Mouse (Mus musculus) Patski (cell line): ENCODE data around the gene Cela1. TPM values are rescaled to one million over a fixed set of nuclear protein-coding genes. Genes with fewer than 3 reads are reported as not detected.

ENCODE experiments used
- ATAC-seq: fragments of 100-300 bp; one replicate; pipeline ENCODE4 v1.8.0; 2021
- CTCF ChIA-PET: fragments of 350-600 bp; sonication (Branson Sonifier 250); formaldehyde crosslinking; loops from one replicate; lab custom pipeline; 2022; ENCODE audit warnings: inconsistent platforms; lab: Charles Lee
- POLR2A ChIA-PET: fragments of 350-600 bp; sonication (Branson Sonifier 250); formaldehyde crosslinking; loops from one replicate; lab custom pipeline; 2022; ENCODE audit warnings: antibody characterized with exemption, inconsistent platforms; lab: Charles Lee
- DNase-seq: peaks from one replicate; pipeline ENCODE4 v3.0.0-alpha.2; 2011; ENCODE audit warnings: low read depth, low spot score
- H3K27me3 ChIP-seq: fragments of 371-371 bp; one replicate; pipeline ENCODE4 v1.5.1; 2021
- CTCF ChIP-seq: fragments of 100-300 bp; IDR thresholded peaks from one replicate; pipeline ENCODE4 v1.5.1; 2021
- in situ Hi-C: fragments of 300-500 bp; cut with MboI; formaldehyde crosslinking; loops from 3 replicates; pipeline ENCODE4 v1.11.1; 2018; ENCODE audit warnings: low pct_unique_long_range_greater_than_20kb, mixed read lengths
- polyA plus RNA-seq: library from polyadenylated mRNA; unstranded; gene quantifications from one replicate; pipeline ENCODE4 v1.2.3, GENCODE M21; 2021

Cela1 gene
- polyA plus RNA-seq, 1 experiment from 2014 or later, result 4.1 TPM

DNA sequence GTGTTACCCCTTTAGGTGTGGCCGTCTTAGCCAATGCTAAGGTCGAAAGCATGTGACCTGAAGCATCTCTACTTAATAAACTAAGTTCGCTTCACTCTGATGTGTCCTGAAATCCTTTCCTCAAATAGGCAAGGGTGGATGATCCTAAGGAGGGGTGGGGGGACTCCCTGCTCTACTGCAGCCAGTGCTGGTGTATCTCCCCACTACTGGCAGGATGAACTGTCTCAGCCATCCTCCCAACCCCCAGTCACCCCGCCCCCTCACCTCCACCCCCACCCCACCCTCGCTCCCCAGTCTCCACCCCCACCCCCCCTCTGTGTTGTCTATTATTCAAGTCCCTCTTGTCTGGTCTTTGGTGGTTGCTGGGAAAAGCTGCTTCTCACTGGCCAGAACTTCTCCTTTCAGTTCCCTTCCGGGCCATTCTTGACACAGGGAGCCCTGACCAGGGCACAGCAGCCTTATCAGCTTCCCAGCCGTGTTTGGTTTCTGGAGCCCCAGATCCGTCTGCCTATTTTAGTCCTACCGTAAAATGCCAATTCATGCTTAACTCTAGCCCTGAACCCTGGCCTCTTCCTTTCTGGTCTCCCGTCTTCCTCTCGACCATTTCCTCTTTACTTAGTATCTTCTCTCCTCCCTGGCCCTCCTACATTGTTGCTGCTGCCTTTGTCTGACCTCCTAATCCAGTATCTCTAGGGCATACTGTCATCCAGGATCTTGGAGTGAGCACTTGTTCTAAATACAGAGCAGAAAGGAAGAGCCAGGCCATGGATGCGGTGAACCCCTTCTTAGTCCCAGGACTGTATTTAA lies 13.9 kb downstream of the Cela1 start:
- DNase-seq, result no peak
- no peak for TF ChIP-seq CTCF

DNA sequence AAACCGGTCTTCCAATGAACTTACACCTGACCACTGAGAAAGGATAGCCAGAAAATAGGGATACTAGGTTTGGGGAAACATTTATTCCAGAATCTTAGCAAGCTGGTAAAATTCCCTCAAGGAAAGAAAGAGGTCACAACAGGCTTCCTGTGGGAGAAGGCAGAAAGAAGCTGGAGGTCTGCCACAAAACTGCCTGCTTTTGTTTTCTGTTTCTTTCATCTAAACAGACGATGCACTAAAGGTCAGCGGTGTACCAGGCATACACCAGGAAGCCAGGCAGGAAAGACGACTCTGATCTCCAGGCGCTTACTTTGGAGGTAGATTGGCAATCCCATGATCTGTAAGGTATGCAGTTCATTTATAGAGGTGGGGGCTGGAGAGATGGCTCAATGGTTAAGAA lies 16.9 kb downstream of the Cela1 start:
- TF ChIP-seq CTCF, result no peak

More for the DNA sequence above, 13.9 kb downstream of the Cela1 start:
- ChIA-PET CTCF (no interaction called here), POLR2A (interaction anchor here (0.6 kb wide), 1 partner anchor 13 kb away, joined by 3 read pairs; no protein-coding TSS in a partner anchor)
- no peaks in the 10 kb centered on the region for H3K27me3 ChIP-seq
- ATAC-seq, result no peak
- in situ Hi-C loops, result no loop called here

DNA sequence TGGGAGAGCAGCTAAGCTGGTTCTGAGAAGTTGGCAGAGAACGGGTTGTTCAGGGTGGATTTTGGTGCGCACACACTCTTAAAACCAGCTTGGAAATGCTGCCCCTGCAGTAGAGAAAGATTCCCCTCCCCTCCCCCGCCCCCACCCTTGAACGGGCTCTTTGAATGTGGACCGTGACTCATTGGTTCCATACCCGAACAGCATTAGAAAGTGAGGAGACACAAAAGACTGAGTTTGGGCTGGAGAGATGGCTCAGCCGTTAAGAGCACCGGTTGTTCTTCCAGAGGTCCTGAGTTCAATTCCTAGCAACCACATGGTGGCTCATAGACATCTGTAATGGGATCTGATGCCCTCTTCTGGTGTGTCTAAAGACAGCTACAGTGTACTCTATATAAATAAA lies 17.7 kb downstream of the Cela1 start:
- ATAC-seq (no peak), DNase-seq (no peak)
- no peak for TF ChIP-seq CTCF
- ChIA-PET CTCF (no interaction called here), POLR2A (no interaction called here)
- no peaks in the 10 kb centered on the region for H3K27me3 ChIP-seq
- in situ Hi-C loops, result no loop called here

More for the DNA sequence above, 16.9 kb downstream of the Cela1 start:
- ChIA-PET CTCF (no interaction called here), POLR2A (no interaction called here)
- DNase-seq (no peak), ATAC-seq (no peak)
- in situ Hi-C loops, result no loop called here
- H3K27me3 ChIP-seq, result no peaks in the 10 kb centered on the region

DNA sequence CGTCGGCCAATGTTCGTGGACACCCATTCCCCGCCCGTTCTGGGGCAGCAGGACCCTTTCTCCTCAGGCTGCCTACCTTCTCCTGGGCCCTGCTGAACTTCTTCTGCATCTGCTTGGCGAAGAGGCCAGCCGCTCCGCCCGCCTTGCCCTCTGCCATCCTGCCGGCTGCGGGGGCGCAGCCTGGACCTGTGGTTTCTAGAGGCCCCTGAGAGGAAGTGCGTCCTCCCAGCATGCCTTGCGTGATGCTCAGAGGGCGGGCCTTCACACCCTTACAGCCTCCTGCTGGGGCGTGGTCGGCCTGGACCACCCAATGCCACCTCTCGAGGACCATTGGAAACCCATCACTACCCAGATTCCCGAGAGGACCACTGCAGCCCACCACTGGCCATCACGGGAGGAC lies 18.4 kb downstream of the Cela1 start, which contains the start of gene Bin2:
Gene Bin2, minus strand, starts transcription at position 217 of the 400 bp plus-strand sequence.
- in situ Hi-C loops, result no loop called here
- DNase-seq (no peak), ATAC-seq (peak; percentile 17)
- POLR2A ChIA-PET, result no interaction called here
- TF ChIP-seq CTCF, result no peak
- no peaks in the 10 kb centered on the region for H3K27me3 ChIP-seq
- CTCF ChIA-PET, result no interaction called here

DNA sequence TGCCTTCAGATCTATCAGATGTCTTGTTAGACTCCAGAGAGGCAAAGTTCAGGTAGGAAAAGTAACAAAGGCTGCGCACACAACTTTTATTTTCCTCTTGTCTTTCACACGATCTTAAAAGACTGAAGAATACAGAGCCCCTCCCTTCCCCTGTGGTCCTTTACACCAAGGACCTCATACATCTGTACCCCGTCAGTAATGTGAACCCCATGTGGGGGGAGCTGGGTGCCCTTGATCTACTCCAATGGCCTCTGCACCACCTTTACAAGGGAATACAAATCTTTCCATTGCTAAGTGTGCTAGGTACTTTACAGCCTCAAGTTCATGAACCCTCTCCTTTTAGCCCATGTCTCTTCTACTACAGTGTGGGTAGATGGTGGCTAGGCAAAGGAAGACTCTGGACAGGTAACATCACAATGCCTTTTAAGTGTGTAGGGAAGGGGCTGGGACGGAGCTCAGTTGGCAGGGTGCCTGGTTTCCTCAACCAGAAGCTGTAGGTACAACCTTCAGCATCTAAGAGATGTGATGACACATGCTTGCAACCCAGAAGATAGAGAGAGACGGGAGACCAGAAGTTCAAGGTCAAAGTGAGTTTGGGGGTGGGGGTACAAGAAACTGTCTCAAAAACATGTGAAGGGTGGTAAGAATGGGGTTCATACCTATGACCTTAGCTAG lies 19.7 kb downstream of the Cela1 start:
- POLR2A ChIA-PET, result interaction anchor here (0.7 kb wide), 1 partner anchor 615 kb away, joined by 3 read pairs; no protein-coding TSS in a partner anchor
- no peaks in the 10 kb centered on the region for H3K27me3 ChIP-seq
- in situ Hi-C loops, result no loop called here
- no peak for TF ChIP-seq CTCF
- no peak for ATAC-seq
- DNase-seq, result no peak
- CTCF ChIA-PET, result interaction anchor here (0.8 to 2.7 kb wide), 3 partner anchors 14 to 22 kb away, joined by 3 to 9 read pairs (median 3); no protein-coding TSS in a partner anchor

DNA sequence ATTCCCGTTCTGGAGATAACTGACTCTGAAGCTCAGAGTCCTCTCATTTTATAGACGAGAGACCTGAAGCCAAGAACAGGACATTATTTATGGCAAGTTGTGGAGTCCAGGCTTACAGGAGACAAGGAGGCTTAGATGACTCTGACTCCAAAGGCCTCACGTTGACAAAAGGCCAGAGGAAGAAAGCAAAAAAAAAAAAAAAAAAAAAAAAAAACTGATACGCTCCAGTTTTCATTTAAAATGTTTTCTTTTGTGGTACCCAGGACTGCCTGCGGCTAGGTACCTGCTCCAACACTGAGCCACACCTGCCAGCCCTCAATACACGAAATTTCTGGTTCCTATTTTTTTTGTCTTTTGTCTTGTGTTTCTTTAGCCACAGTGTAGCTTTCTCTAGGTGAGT lies 20.3 kb downstream of the Cela1 start:
- no peak for TF ChIP-seq CTCF
- no peaks in the 10 kb centered on the region for H3K27me3 ChIP-seq
- ChIA-PET CTCF (interaction anchor here (1.7 to 2.7 kb wide), 2 partner anchors 10 to 14 kb away, joined by 4 to 9 read pairs; no protein-coding TSS in a partner anchor), POLR2A (no interaction called here)
- no peak for ATAC-seq
- in situ Hi-C loops, result no loop called here
- no peak for DNase-seq

DNA sequence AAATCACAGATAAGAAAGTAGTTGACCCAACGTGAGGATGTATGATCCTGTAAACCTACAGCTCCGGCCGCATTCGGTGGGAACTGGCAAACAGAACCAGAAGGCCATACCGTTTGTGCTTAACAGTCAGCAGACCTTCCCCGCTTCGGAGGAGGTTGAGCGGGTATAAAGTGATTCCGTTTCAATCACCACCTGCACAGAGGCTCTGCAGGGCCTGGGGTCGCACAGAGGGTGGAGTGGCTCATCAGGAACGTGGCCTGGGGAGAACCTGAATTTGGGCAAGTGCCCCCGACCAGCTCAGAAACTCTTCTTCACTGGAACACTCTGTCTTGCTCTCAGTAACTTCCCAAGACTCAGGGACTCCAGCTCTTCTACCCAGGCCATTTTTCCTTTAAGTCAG lies 20.9 kb downstream of the Cela1 start:
- no peaks in the 10 kb centered on the region for H3K27me3 ChIP-seq
- ATAC-seq (no peak), DNase-seq (no peak)
- TF ChIP-seq CTCF, result no peak
- CTCF ChIA-PET, result interaction anchor here (1.7 to 2.7 kb wide), 2 partner anchors 11 to 13 kb away, joined by 4 to 9 read pairs; no protein-coding TSS in a partner anchor
- POLR2A ChIA-PET, result interaction anchor here (0.7 kb wide), 2 partner anchors 9 to 30 kb away, joined by 3 read pairs; no protein-coding TSS in a partner anchor
- in situ Hi-C loops, result no loop called here

DNA sequence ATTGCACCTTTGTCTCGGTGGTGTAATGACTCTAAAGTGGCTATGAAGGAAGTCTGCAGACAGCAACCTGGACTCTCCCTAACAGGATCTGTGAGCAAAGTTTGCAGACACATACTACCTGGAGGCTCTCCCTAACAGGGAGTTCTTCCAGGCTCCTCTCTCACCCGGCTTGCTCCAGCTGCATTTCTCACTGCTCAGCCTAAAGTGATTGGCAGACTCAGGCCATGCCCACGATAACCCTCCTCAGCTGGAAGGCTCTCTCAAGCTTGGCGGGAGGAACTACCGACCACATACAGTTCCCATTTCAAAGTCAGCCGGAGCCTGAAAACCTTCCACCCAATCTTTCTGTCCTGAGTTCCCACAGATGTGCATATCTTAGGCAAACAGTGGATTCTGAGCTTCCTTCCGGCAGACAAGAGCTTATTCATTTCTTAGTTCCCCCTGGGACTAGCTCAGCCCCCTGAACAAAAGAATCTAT lies 21.5 kb downstream of the Cela1 start:
- in situ Hi-C loops, result no loop called here
- TF ChIP-seq CTCF, result no peak
- CTCF ChIA-PET, result interaction anchor here (0.7 to 2.7 kb wide), 4 partner anchors 11 to 532 kb away, joined by 3 to 9 read pairs (median 4); no protein-coding TSS in a partner anchor
- POLR2A ChIA-PET, result interaction anchor here (0.5 to 0.7 kb wide), 3 partner anchors 9 to 31 kb away, joined by 3 read pairs; no protein-coding TSS in a partner anchor
- no peaks in the 10 kb centered on the region for H3K27me3 ChIP-seq
- no peak for DNase-seq
- ATAC-seq, result no peak

DNA sequence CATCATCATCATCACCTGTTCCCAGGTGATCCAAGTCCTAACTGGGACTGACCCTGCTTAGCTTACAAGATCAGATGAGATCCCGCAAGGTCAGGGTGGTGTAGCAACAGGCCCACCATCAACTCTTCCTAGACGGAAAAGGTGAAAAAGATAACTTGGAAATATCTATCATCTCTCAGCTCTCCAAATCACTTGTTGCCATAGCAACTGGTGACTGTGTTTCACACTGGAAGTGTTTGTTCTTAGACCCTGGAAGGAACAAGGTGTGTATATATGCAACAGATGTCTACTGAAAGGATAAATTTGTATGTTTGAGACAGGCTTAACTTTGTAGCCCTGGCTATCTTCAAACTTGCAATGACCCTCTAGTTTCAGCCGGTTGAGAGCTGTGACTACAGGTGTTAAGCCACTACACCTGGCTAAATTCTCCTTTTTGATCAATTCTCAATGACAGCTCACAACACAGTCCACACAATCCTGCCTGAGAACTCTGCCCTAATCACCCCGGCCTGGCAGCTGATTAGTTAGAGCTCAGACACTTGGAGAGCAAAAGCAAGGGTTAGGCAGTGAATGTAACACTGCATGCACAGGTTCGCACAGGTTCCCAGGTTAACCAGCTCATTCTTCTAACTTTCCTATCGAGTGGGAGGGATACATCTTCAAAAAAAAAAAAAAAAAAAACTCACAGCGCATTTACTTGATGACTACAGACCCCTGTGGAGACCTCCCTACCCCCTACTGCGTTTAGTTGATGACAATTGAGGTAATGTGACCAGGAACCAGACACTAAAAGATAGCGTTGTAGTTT lies 22.1 kb downstream of the Cela1 start:
- no peak for TF ChIP-seq CTCF
- ChIA-PET POLR2A (interaction anchor here (0.5 kb wide), 1 partner anchor 15 kb away, joined by 3 read pairs; no protein-coding TSS in a partner anchor), CTCF (interaction anchor here (0.7 to 2.7 kb wide), 4 partner anchors 12 to 532 kb away, joined by 3 to 9 read pairs (median 4); no protein-coding TSS in a partner anchor)
- ATAC-seq, result no peak
- in situ Hi-C loops, result no loop called here
- no peaks in the 10 kb centered on the region for H3K27me3 ChIP-seq
- DNase-seq, result no peak
